Mouse (Mus musculus) forebrain, postnatal 0 days (tissue): ENCODE results near the gene Sun2. TPM values are rescaled to one million over a fixed set of nuclear protein-coding genes. Genes with fewer than 3 reads are reported as not detected.

Experiments used
- ATAC-seq: fragments of 200-750 bp; cut with Nextera tagmentation; 2 replicates; pipeline ENCODE4 v1.8.0; 2017; ENCODE audit warnings: mild to moderate bottlenecking, moderate library complexity
- DNase-seq: peaks from one replicate; pipeline ENCODE4 v3.0.0-alpha.2; 2015
- H3K27ac ChIP-seq: fragments of 300-500 bp; sonication (generic); 2 replicates; pipeline ENCODE4 v1.5.1; 2014; ENCODE audit warnings: low read depth, mild to moderate bottlenecking, antibody characterized with exemption, low read length, moderate library complexity, mixed read lengths
- H3K27me3 ChIP-seq: fragments of 300-500 bp; sonication (generic); 2 replicates; pipeline ENCODE4 v1.6.1; 2014; ENCODE audit warnings: mild to moderate bottlenecking, low read length, mixed read lengths; ENCODE audit not compliant: insufficient read depth
- H3K36me3 ChIP-seq: fragments of 300-500 bp; sonication (generic); 2 replicates; pipeline ENCODE4 v1.6.1; 2014; ENCODE audit warnings: mild to moderate bottlenecking, moderate library complexity; ENCODE audit not compliant: insufficient read depth
- H3K4me1 ChIP-seq: fragments of 300-500 bp; sonication (generic); 2 replicates; pipeline ENCODE4 v1.6.1; 2014; ENCODE audit warnings: antibody characterized with exemption; ENCODE audit not compliant: insufficient read depth
- H3K4me2 ChIP-seq: fragments of 300-500 bp; sonication (generic); 2 replicates; pipeline ENCODE4 v1.6.1; 2014; ENCODE audit warnings: low read depth, mild to moderate bottlenecking, moderate library complexity
- H3K4me3 ChIP-seq: fragments of 300-500 bp; sonication (generic); 2 replicates; pipeline ENCODE4 v1.5.1; 2014; ENCODE audit warnings: low read depth, low read length, mixed read lengths
- H3K9ac ChIP-seq: fragments of 300-500 bp; sonication (generic); 2 replicates; pipeline ENCODE4 v1.6.1; 2014; ENCODE audit warnings: mild to moderate bottlenecking
- H3K9me3 ChIP-seq: fragments of 300-500 bp; sonication (generic); 2 replicates; pipeline ENCODE4 v1.6.1; 2016; ENCODE audit warnings: low read length
- CTCF ChIP-seq: sonication (generic); IDR thresholded peaks from 2 replicates; pipeline ENCODE4 v1.5.1; 2016; ENCODE audit warnings: antibody characterized with exemption, control low read depth, low read depth
- WGBS: fragments of 180-500 bp; shearing (Covaris S2); extraction: QIAGEN DNeasy Blood & Tissue Kit; methylation state at CpG from one replicate; pipeline ENCODE4 v1.1.7; 2014; 5-methylcytosine and 5-hydroxymethylcytosine counted together
- polyA plus RNA-seq: library from polyadenylated mRNA; unstranded; fragments of >200 nt; fragmentation: Nextera tagmentation; extraction: Ambion mirVana; gene quantifications from 2 replicates; pipeline ENCODE4 v1.2.1, GENCODE M21; 2015
- total RNA-seq: library from RNA; depleted of rRNA; stranded (reverse); fragments of >200 nt; gene quantifications from 2 replicates; pipeline ENCODE4 v1.2.3, GENCODE M21; 2014

Sun2 gene
- total and polyA plus RNA-seq, 2 experiments from 2014 or later = 3.7 to 56.4 TPM

DNA sequence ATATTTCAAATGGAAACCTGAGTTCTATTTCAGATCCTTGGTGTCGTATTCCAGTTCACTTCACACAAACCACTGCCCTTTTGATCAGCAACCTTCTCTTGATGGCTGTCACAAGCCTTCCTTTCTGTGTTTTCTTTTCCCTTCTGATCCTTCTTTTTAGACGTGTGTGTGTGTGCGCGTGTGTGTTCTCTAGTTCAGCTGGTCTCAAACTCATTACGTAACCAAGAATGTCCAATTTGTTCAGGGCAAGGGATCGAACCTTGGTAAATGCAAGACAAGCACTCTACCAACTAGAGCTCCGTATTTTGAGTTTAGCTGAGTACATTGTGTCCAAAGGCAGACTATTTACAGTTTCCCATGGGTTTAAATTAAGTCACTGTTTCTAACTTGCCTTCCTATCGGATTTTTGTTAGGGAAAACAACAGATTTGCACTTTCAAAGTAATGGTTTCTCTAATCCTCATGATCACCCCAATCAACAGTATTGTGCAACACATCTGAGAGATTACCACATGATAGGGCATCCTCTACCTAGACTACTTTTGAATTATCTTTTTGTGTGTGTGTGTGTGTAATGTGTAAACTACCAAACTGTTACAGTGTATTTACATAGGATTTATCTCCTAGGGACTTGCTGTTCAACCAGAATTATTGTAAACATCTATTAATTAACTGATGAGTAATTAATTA lies 53.9 kb downstream of the Sun2 start:
- Histone ChIP-seq H3K27ac (peak overlapping the region; percentile 79), H3K9me3 (no peaks in the 10 kb centered on the region), H3K4me2 (peak overlapping the region; percentile 70), H3K27me3 (no peaks in the 10 kb centered on the region), H3K9ac (peak overlapping the region; percentile 71), H3K36me3 (no peaks in the 10 kb centered on the region), H3K4me3 (peak overlapping the region; percentile 71), H3K4me1 (peaks cover 37% of the 10 kb centered on the region)
- WGBS = 5% methylated on average over 8 of the region's 8 CpGs
- no peak for TF ChIP-seq CTCF
- DNase-seq = no peak
- no peak for ATAC-seq

DNA sequence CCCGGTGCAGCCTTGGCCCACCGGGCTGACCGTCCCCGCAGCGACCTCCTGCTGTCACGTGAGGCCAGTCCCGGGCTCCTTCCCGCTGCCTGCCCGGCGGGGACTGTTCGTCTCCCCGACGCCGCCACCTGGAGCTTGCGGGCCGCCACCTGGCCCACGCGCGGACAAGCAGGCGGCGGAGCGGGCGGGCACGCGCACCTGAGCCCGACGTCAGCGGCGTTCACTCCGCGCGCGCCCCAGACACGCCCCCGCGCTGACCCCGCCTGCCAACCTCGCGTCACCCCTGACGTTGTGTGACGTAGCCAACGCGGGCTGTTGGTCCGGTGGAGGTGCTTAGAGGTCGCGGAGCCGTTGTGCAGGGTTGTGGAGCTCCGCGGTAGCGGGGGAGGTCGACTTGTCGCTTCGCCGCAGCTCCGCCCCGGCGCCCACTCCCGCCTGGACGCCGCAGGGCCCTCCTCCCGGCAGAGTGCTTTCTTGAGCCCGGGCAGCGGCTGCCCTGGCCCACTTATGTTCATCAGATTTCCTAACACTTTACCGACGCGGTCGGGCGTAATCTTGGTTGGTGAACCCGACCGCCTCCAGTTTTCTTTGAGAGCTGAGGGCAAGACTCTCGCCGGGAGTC lies 54.6 kb downstream of the Sun2 start, which contains the start of gene Josd1:
Gene Josd1, minus strand, starts transcription at position 274 of the 622 bp plus-strand sequence.
- peak; percentile 38 for ATAC-seq
- Histone ChIP-seq H3K9ac (peak within 1 kb of the TSS; percentile 71), H3K27me3 (no peaks in the 10 kb centered on the region), H3K27ac (peak within 1 kb of the TSS; percentile 79), H3K4me2 (peak within 1 kb of the TSS; percentile 70), H3K4me3 (peak within 1 kb of the TSS; percentile 71), H3K9me3 (no peaks in the 10 kb centered on the region), H3K36me3 (no peaks in the 10 kb centered on the region), H3K4me1 (peaks cover 38% of the 10 kb centered on the region)
- WGBS = 3% methylated on average over 61 of the region's 72 CpGs
- TF ChIP-seq CTCF = 0 out of 2 replicates have a peak, but pooled peaks have one; percentile 21
- peak; percentile 96 for DNase-seq

DNA sequence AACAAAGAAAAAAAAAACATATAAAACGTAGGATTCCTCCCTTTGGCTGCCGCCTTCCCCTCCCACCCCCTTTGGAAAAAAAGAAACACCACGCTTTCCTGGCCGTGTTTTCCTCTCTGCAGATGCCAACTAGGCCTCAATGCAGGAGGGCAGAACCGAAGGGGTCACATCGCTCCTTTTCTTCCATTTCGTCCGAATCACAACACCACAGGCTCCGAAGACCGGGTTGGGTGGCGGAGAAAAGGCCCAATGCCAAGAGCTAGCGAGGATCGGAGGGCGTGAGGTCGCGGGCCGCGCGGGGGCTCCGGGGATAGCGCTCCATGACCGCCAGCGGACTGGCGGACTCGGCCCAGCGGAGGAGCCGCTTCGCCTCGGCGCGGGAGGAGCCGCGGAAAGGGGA lies 55.2 kb downstream of the Sun2 start:
- Histone ChIP-seq H3K36me3 (no peaks in the 10 kb centered on the region), H3K4me1 (peaks cover 36% of the 10 kb centered on the region), H3K4me2 (peak overlapping the region; percentile 70), H3K4me3 (peak overlapping the region; percentile 71), H3K9me3 (no peaks in the 10 kb centered on the region), H3K27me3 (no peaks in the 10 kb centered on the region), H3K27ac (peak overlapping the region; percentile 79), H3K9ac (peak overlapping the region; percentile 71)
- TF ChIP-seq CTCF = no peak
- DNase-seq (peak; percentile 47), ATAC-seq (no peak)
- under 1% methylated on average over 33 of the region's 33 CpGs for WGBS

DNA sequence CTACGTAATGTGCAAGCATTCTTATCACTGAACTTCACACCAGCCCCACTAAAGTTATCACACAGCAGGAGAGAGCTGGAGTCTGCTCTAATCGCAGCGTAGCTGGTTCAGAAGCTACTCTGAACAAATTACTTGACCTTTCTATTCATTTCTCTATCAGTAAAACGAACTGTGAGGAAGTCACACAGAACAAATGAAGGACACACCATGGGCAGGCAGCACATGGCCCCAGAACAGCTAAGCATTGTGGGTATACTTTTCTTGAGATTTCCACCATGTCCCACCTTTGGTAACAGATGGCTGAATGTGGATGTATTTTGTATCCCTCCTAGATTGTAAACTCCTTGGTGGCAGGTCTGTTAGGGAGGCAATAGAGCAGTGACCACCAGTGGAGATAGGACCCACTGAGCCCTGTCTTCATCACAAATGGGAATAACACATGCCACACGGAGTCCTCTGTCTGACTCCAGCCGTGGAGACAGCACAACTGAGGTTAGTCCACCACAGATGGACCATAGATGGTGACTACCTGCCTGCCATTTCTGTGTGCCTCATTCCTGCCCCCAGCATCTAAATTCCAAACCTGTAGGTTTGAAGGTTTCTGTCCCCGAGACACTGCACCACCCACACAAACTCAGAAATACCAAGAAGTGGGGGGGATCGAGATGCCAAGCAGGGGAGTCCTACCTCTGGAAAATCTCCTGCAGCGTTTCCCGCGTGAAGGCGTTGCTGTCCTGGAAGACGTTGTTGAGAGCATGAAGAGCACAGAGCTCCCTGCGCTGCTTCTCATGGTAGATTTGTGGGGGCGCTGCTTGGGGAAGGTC lies 56.1 kb downstream of the Sun2 start:
- Histone ChIP-seq H3K4me1 (peaks cover 31% of the 10 kb centered on the region), H3K27ac (no peak overlapping the region), H3K4me2 (peak overlapping the region; percentile 70), H3K36me3 (no peaks in the 10 kb centered on the region), H3K27me3 (no peaks in the 10 kb centered on the region), H3K4me3 (peak overlapping the region; percentile 71), H3K9me3 (no peaks in the 10 kb centered on the region), H3K9ac (peak overlapping the region; percentile 71)
- DNase-seq (no peak), ATAC-seq (no peak)
- TF ChIP-seq CTCF = no peak
- 12% methylated on average over 15 of the region's 15 CpGs for WGBS

DNA sequence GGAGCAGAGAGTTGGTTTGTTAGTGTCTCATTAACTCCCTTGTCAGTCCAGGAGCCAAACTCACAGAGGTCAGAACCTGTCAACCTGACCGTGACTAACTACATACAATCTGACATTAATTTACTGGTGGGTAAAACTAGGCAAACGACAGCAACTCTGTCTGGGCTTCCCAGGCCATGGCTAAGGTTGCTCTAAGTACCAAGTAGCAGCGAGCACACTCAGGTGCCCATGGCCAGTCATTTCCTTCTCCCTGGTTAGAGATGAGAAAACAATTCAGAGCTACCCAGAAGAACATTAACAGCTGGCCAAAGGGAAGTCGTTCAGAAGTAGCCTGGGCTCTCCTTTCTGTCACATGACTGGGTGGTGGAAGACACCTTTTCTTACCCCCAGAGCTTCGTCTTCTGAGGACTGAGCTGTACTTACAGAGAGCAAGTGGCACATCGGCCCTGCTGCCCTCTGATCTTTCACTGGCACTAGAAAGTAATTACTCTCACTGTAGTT lies 57.1 kb downstream of the Sun2 start:
- Histone ChIP-seq H3K27me3 (no peaks in the 10 kb centered on the region), H3K4me1 (peaks cover 31% of the 10 kb centered on the region), H3K4me3 (peak overlapping the region; percentile 71), H3K9me3 (no peaks in the 10 kb centered on the region), H3K27ac (no peak overlapping the region), H3K4me2 (peak overlapping the region; percentile 70), H3K9ac (peak overlapping the region; percentile 71), H3K36me3 (no peaks in the 10 kb centered on the region)
- no peak for ATAC-seq
- TF ChIP-seq CTCF = no peak
- WGBS = 38% methylated on average over 6 of the region's 6 CpGs
- no peak for DNase-seq

DNA sequence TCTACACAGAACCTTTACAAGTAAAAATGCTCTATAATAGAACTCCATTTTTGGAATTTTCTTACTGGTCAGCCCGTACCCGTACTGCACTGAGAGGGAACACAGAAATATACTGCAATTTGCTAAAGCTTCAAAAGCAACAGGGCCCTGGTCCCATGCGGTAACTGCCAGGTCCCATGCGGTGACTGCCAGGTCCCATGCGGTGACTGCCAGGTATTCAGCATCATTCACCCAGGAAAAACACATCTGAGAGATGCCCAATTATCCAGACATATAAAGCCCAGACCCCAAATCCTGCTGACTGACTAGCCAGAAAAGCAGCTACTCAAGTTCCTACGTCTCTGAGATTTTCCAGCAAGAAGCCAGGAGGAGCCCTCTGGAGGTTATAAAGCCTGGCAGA lies 57.7 kb downstream of the Sun2 start:
- Histone ChIP-seq H3K4me1 (peaks cover 31% of the 10 kb centered on the region), H3K9me3 (no peaks in the 10 kb centered on the region), H3K4me2 (peak overlapping the region; percentile 70), H3K4me3 (peak overlapping the region; percentile 71), H3K27me3 (no peaks in the 10 kb centered on the region), H3K36me3 (no peaks in the 10 kb centered on the region), H3K27ac (no peak overlapping the region), H3K9ac (peak overlapping the region; percentile 71)
- no peak for DNase-seq
- 52% methylated on average over 6 of the region's 6 CpGs for WGBS
- TF ChIP-seq CTCF = no peak
- no peak for ATAC-seq
